Mouse (Mus musculus) stomach, postnatal 0 days (tissue): Measurements from ENCODE around the gene Nlgn1.

Experiments used
- CTCF ChIP-seq: IDR thresholded peaks from 2 replicates; pipeline ENCODE4 v1.5.1; 2016; ENCODE audit warnings: antibody characterized with exemption, low read depth, mild to moderate bottlenecking, moderate library complexity
- EP300 ChIP-seq: optimal IDR thresholded peaks from 2 replicates; pipeline ENCODE3; 2016; ENCODE audit warnings: antibody characterized with exemption

- no peak for TF ChIP-seq EP300
- TF ChIP-seq CTCF, result no peak
Measured at GRCm38 (mm10) chr3:25844686-25845462, 487.4 kb downstream of the Nlgn1 start.
